Comparison of ENCODE assay signal across 8 mouse cellular contexts in the genomic region with DNA sequence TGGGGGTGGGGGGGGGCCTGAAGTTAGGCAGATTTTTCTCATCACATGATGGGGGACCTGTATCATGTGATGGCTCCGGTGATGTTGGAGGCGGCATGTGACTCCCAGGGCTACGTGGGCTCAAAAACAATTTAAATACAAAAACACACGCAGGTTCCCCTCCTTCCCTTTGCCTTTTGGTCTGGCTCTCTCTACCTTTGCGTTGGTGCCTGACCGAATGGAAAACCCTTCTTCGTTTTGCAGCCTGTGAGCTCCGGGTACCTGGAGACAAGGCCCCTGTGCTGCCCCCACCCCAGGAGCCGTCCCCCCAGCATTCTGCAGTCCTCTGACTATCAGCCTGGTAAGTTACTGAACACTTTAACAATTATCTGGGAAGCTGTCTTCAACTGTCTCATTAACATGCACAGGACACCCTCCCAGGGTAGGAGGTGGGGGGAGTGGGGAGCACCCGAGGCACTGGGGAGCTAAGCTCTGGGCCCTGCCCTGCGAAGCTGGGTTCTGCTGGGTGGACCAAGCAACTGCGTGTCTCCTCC.
A peak's percentile ranks its signal among the peaks of the same experiment; 100 is the strongest.
DNase-seq lines count a peak whose midpoint lies in the region; ATAC-seq and TF ChIP-seq lines count a peak whose summit lies in the region.

No protein-coding gene starts in this region.

- H3K9ac ChIP-seq in lung, postnatal 0 days (replicated peaks; ENCODE audit: low read depth) = no peak overlapping the region
- H3K9ac ChIP-seq in hindbrain, postnatal 0 days (replicated peaks; ENCODE audit: low read length) = peak overlapping the region; percentile 68
- peak overlapping the region; percentile 70 for H3K9ac ChIP-seq in neural tube, embryonic 13.5 days

- peak overlapping the region; percentile 69 for H3K4me2 ChIP-seq in lung, postnatal 0 days (replicated peaks; ENCODE audit: low read depth, low read length)
- peak overlapping the region; percentile 95 for H3K4me2 ChIP-seq in hindbrain, postnatal 0 days (ENCODE audit: low read depth, low read length)
- H3K4me2 ChIP-seq in neural tube, embryonic 13.5 days = peak overlapping the region; percentile 73

- H3K9me3 ChIP-seq in lung, postnatal 0 days (ENCODE audit: low read length) = no peaks in the 10 kb centered on the region
- H3K9me3 ChIP-seq in hindbrain, postnatal 0 days (ENCODE audit: low read length) = no peaks in the 10 kb centered on the region
- no peaks in the 10 kb centered on the region for H3K9me3 ChIP-seq in neural tube, embryonic 13.5 days

- peak; percentile 23; the same call in 1 of the 2 replicates for ATAC-seq in lung, postnatal 0 days
- ATAC-seq in hindbrain, postnatal 0 days = peak; percentile 93
- ATAC-seq in neural tube, embryonic 13.5 days (ENCODE audit: low read depth) = peak; percentile 75
- no peak for ATAC-seq in erythroid progenitor cell, adult 5-6 weeks (replicated peaks; ENCODE audit: low FRiP score, poor library complexity, severe bottlenecking)

- H3K27ac ChIP-seq in lung, postnatal 0 days (ENCODE audit: low read length) = no peak overlapping the region
- H3K27ac ChIP-seq in hindbrain, postnatal 0 days = peak overlapping the region; percentile 88
- peak overlapping the region; percentile 90 for H3K27ac ChIP-seq in neural tube, embryonic 13.5 days (replicated peaks)

- TF ChIP-seq CTCF in lung, postnatal 0 days (IDR thresholded peaks at IDR 0.05) = no peak
- TF ChIP-seq CTCF in hindbrain, postnatal 0 days (IDR thresholded peaks at IDR 0.05; ENCODE audit: low read depth) = no peak

- no peaks in the 10 kb centered on the region for H3K36me3 ChIP-seq in lung, postnatal 0 days (ENCODE audit: insufficient read depth, low read length)
- H3K36me3 ChIP-seq in hindbrain, postnatal 0 days (ENCODE audit: insufficient read depth, low read length) = no peaks in the 10 kb centered on the region
- H3K36me3 ChIP-seq in neural tube, embryonic 13.5 days = no peaks in the 10 kb centered on the region

- no peak for TF ChIP-seq EP300 in lung, postnatal 0 days (IDR thresholded peaks at IDR 0.05)

- no peaks in the 10 kb centered on the region for H3K27me3 ChIP-seq in lung, postnatal 0 days (replicated peaks; ENCODE audit: insufficient read depth, low read length)
- no peaks in the 10 kb centered on the region for H3K27me3 ChIP-seq in hindbrain, postnatal 0 days (ENCODE audit: insufficient read depth, low read length)
- H3K27me3 ChIP-seq in neural tube, embryonic 13.5 days = 0 out of 2 replicates have a peak, but pooled peaks cover 2% of the 10 kb centered on the region

- H3K4me3 ChIP-seq in lung, postnatal 0 days (ENCODE audit: low read depth, low read length) = peak overlapping the region; percentile 28
- H3K4me3 ChIP-seq in hindbrain, postnatal 0 days (ENCODE audit: low read length) = peak overlapping the region; percentile 45
- peak overlapping the region; percentile 42 for H3K4me3 ChIP-seq in neural tube, embryonic 13.5 days

- H3K4me1 ChIP-seq in lung, postnatal 0 days (ENCODE audit: insufficient read depth, low read depth, low read length) = 0 out of 2 replicates have a peak, but pooled peaks cover 2% of the 10 kb centered on the region
- H3K4me1 ChIP-seq in hindbrain, postnatal 0 days (ENCODE audit: insufficient read depth, low read length) = peaks cover 6% of the 10 kb centered on the region; the same call in 1 of the 2 replicates
- peaks cover 24% of the 10 kb centered on the region for H3K4me1 ChIP-seq in neural tube, embryonic 13.5 days (replicated peaks)

- DNase-seq in lung, postnatal 0 days (ENCODE audit: low spot score) = no peak
- no peak for DNase-seq in lung, postnatal 36 days
- peak; percentile 63 for DNase-seq in embryo, embryonic 11 days
- peak; percentile 51 for DNase-seq in hindbrain, postnatal 0 days (ENCODE audit: low spot score)
- DNase-seq in left cerebral cortex, adult 8-10 months (ENCODE audit: low spot score in 2 of 2) = peak; percentile 46 to 47
- no peak for DNase-seq in urinary bladder, postnatal 4 days (ENCODE audit: low spot score in 2 of 2)

- 8% methylated on average over 12 of the region's 12 CpGs for WGBS in lung, postnatal 0 days
- WGBS in hindbrain, postnatal 0 days = under 1% methylated on average over 12 of the region's 12 CpGs
- 2% methylated on average over 12 of the region's 12 CpGs for WGBS in neural tube, embryonic 13.5 days

Comparison
In these comparisons a context has a peak if more than half of its experiments do, and no peak if none do; other contexts are left out.
1. DNase-seq: peak in embryo, embryonic 11 days (single experiment), hindbrain, postnatal 0 days (single experiment) and left cerebral cortex, adult 8-10 months (2 of 2); none in lung, postnatal 0 days (single experiment), lung, postnatal 36 days (single experiment) and urinary bladder, postnatal 4 days (0 of 2).
2. Peak in every context shown above with its lines, with median percentiles within 50 percentile points of each other: H3K4me2 ChIP-seq and H3K4me3 ChIP-seq.